Mouse (Mus musculus) embryonic facial prominence, embryonic 13.5 days (tissue): ENCODE measurements around the gene Marveld3. TPM values are rescaled to one million over a fixed set of nuclear protein-coding genes. Genes with fewer than 3 reads are reported as not detected.

Experiments used
- ATAC-seq: fragments of 200-750 bp; cut with Nextera tagmentation; 2 replicates; pipeline ENCODE4 v1.8.0; 2017; ENCODE audit warnings: low read depth; ENCODE audit not compliant: insufficient number of reproducible peaks, insufficient read depth, low FRiP score, low TSS enrichment
- H3K27ac ChIP-seq: fragments of 300-500 bp; sonication (generic); 2 replicates; pipeline ENCODE4 v1.5.1; 2015; ENCODE audit warnings: moderate library complexity, mild to moderate bottlenecking, inconsistent platforms
- H3K27me3 ChIP-seq: fragments of 300-500 bp; sonication (generic); 2 replicates; pipeline ENCODE4 v1.6.1; 2015; ENCODE audit warnings: mild to moderate bottlenecking, inconsistent platforms
- H3K36me3 ChIP-seq: fragments of 300-500 bp; sonication (generic); 2 replicates; pipeline ENCODE4 v1.6.1; 2015; ENCODE audit warnings: mild to moderate bottlenecking, inconsistent platforms
- H3K4me1 ChIP-seq: fragments of 300-500 bp; sonication (generic); 2 replicates; pipeline ENCODE4 v1.6.1; 2015; ENCODE audit warnings: inconsistent platforms
- H3K4me2 ChIP-seq: fragments of 300-500 bp; sonication (generic); 2 replicates; pipeline ENCODE4 v1.6.1; 2015; ENCODE audit warnings: moderate library complexity, mild to moderate bottlenecking, inconsistent platforms
- H3K4me3 ChIP-seq: fragments of 300-500 bp; sonication (generic); 2 replicates; pipeline ENCODE4 v1.5.1; 2015; ENCODE audit warnings: mild to moderate bottlenecking, inconsistent platforms
- H3K9ac ChIP-seq: fragments of 300-500 bp; sonication (generic); 2 replicates; pipeline ENCODE4 v1.6.1; 2015; ENCODE audit warnings: mild to moderate bottlenecking, inconsistent platforms
- H3K9me3 ChIP-seq: fragments of 300-500 bp; sonication (generic); 2 replicates; pipeline ENCODE4 v1.6.1; 2016; ENCODE audit warnings: inconsistent platforms
- WGBS: fragments of 180-500 bp; shearing (Covaris S2); methylation state at CpG from one replicate; pipeline ENCODE4 v1.1.7; 2015; ENCODE audit warnings: mixed read lengths; 5-methylcytosine and 5-hydroxymethylcytosine counted together
- polyA plus RNA-seq: library from polyadenylated mRNA; unstranded; fragments of >200 nt; fragmentation: Nextera tagmentation; extraction: Ambion mirVana; gene quantifications from 2 replicates; pipeline ENCODE4 v1.2.1, GENCODE M21; 2015

Marveld3 gene
- 2.9 and 4.1 TPM in 2 replicates for polyA plus RNA-seq

DNA sequence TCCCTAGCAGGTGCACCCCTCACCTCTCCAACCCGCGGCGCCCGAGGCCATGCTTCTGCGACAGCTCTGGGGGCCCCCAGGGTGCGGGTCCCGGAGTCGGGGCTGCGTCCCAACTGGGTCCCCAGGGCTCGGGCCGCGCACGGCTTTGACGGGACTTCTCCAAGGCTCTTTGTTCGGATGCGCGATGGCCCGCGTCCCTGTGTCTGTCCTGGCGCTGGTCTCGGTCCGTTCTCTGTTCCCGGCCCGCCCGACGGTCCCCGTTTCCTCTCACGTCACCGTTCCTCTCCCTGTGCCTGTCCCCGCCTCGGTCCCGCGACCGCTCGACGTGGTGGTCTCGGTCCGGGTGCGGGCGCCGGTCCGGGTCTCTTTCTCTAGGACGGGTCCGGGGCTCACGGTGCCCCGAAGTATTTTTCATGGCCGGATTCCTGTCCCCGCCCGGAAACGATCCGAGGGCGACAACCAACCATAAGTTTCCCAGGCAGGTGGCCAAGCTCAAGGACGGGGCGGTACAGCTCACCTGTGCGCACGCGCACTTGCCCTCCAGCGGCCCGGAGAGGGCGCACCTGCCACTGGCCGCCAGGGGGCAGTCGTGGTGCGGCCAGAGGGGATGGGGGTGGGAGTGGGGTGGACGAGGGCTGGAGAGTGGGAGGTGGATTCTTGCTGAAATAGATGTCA, at the start of gene Marveld3:
Gene Marveld3 (minus strand): TSS at position 511 of the 675 bp plus-strand sequence.
- WGBS, result 2% methylated on average over 64 of the region's 64 CpGs
- Histone ChIP-seq H3K4me3 (peak within 1 kb of the TSS; percentile 46), H3K4me2 (peak within 1 kb of the TSS; percentile 68), H3K27ac (no peak within 1 kb of the TSS), H3K4me1 (peaks cover 25% of the 10 kb centered on the region), H3K9me3 (no peaks in the 10 kb centered on the region), H3K9ac (peak within 1 kb of the TSS; percentile 51), H3K27me3 (peaks cover 50% of the 10 kb centered on the region), H3K36me3 (no peaks in the 10 kb centered on the region)
- ATAC-seq, result peak; percentile 52

DNA sequence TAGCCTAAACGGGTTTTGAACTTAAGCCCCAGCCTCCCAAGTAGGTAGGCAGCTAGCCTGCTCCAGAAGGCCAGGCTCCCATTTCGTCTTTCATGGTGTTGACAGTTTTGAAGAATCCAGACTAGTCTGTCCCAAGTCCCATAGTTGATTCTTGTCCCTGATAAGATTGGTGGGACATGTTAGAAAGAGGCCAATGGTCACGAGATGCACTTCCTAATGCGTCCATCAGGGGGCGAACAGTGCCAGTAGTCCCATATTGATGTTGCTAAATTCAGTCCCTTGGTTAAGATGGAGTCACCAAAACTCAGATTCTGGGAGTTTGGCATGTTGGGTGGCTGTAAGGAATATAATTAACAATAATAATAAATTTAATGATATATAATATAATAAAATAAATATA, 48.9 kb upstream of the Marveld3 start:
- Histone ChIP-seq H3K4me1 (no peaks in the 10 kb centered on the region), H3K27ac (no peak overlapping the region), H3K9ac (no peak overlapping the region), H3K9me3 (no peaks in the 10 kb centered on the region), H3K36me3 (no peaks in the 10 kb centered on the region), H3K4me2 (no peak overlapping the region), H3K4me3 (no peak overlapping the region), H3K27me3 (no peaks in the 10 kb centered on the region)
- WGBS, result 35% methylated on average over 5 of the region's 5 CpGs
- no peak for ATAC-seq

GRCm38 (mm10) chr8:110008995-110009446, 47.0 kb upstream of the Marveld3 start:
- WGBS, result 64% methylated on average over 8 of the region's 8 CpGs
- H3K4me2 ChIP-seq, result no peak overlapping the region
- no peak overlapping the region for H3K4me3 ChIP-seq
- no peak overlapping the region for H3K9ac ChIP-seq
- no peaks in the 10 kb centered on the region for H3K4me1 ChIP-seq
- no peaks in the 10 kb centered on the region for H3K27me3 ChIP-seq
- H3K9me3 ChIP-seq, result no peaks in the 10 kb centered on the region
- no peaks in the 10 kb centered on the region for H3K36me3 ChIP-seq
- no peak for ATAC-seq
- no peak overlapping the region for H3K27ac ChIP-seq

DNA sequence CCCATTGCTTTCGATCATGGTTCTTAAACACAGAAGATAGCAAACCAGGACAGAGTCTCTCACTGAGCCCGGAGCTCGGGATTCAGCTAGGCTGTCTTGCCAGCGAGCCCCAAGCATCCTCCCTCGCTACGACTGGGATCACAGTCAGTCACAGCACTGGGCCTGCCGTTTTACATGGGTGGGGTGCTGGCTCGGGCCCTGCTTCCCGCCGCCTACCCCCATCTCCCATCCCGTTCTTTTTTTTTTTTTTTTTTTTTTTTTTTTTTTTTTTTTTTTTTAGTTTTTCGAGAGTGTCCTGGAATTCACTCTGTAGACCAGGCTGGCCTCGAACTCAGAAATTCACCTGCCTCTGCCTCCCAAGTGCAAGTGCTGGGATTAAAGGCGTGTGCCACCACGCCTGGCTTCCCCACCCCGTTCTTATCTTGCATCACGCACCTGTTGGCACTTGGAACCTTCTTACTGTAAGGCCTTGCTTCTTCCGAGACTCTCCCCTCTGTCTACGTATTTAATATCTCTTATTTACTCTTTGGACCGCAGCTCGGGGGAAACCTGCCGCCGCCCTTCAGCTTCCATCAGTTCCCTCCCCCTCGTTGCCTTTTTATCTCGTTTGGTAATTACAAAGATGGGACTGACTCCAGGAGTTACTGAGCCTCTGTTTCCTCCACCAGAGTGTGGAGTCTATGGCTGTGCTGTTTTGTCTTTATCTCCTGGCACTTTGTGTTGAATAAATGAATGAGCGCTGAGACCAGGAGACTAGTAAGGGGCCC, 46.4 kb upstream of the Marveld3 start:
- Histone ChIP-seq H3K4me3 (no peak overlapping the region), H3K4me1 (no peaks in the 10 kb centered on the region), H3K27ac (no peak overlapping the region), H3K4me2 (no peak overlapping the region), H3K36me3 (no peaks in the 10 kb centered on the region), H3K27me3 (no peaks in the 10 kb centered on the region), H3K9me3 (no peaks in the 10 kb centered on the region), H3K9ac (no peak overlapping the region)
- no peak for ATAC-seq
- 87% methylated on average over 26 of the region's 26 CpGs for WGBS

DNA sequence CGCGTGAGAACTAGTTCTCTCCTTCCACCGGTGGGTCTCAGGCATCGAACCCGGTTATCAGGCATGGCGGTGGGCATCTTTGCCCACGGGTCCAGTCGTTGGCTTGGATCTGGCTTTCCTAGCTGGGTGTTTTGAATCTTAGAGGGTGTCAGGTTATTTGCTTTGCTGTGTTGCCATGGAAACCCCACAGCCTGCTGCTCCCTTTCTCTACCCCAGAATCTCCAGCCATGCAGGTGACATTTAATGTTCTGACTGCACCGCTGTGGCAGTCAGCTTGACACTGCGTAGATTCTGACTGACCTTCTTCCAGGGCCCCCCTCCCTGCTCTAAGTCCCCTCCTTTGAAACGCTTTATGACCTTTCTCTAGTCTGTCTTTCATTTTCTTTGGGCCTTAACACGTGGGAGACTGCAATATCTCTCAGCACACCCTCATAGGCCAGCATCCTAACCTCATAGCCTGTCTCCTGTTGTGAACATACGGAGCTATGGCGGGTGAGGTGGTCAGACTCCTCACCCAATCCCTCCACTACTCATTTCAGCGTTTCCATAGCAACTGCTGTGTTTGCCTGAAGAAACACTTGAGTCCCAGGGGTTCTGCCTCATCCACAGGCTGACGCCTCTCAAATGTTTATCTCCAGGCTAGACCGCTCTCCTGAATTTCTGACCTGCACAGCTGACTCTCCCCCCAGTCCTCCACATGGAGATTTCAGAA, 44.5 kb upstream of the Marveld3 start:
- no peaks in the 10 kb centered on the region for H3K4me1 ChIP-seq
- no peak overlapping the region for H3K4me3 ChIP-seq
- no peak for ATAC-seq
- no peak overlapping the region for H3K27ac ChIP-seq
- no peaks in the 10 kb centered on the region for H3K27me3 ChIP-seq
- 70% methylated on average over 17 of the region's 17 CpGs for WGBS
- no peaks in the 10 kb centered on the region for H3K36me3 ChIP-seq
- no peaks in the 10 kb centered on the region for H3K9me3 ChIP-seq
- no peak overlapping the region for H3K4me2 ChIP-seq
- no peak overlapping the region for H3K9ac ChIP-seq

GRCm38 (mm10) chr8:110004300-110004699, 42.3 kb upstream of the Marveld3 start:
- H3K27me3 ChIP-seq, result no peaks in the 10 kb centered on the region
- no peaks in the 10 kb centered on the region for H3K4me1 ChIP-seq
- no peaks in the 10 kb centered on the region for H3K36me3 ChIP-seq
- 74% methylated on average over 5 of the region's 5 CpGs for WGBS
- no peak for ATAC-seq
- no peaks in the 10 kb centered on the region for H3K9me3 ChIP-seq
- H3K27ac ChIP-seq, result no peak overlapping the region
- H3K9ac ChIP-seq, result no peak overlapping the region
- H3K4me3 ChIP-seq, result no peak overlapping the region
- H3K4me2 ChIP-seq, result no peak overlapping the region

- no peaks in the 10 kb centered on the region for H3K4me1 ChIP-seq
- no peaks in the 10 kb centered on the region for H3K9me3 ChIP-seq
- ATAC-seq, result no peak
- H3K9ac ChIP-seq, result no peak overlapping the region
- H3K4me3 ChIP-seq, result no peak overlapping the region
- no peak overlapping the region for H3K4me2 ChIP-seq
- H3K36me3 ChIP-seq, result no peaks in the 10 kb centered on the region
- 29% methylated on average over 9 of the region's 9 CpGs for WGBS
- no peaks in the 10 kb centered on the region for H3K27me3 ChIP-seq
- H3K27ac ChIP-seq, result no peak overlapping the region
These were observed 41.0 kb upstream of the Marveld3 start for GRCm38 (mm10) chr8:110002953-110003352.

- Histone ChIP-seq H3K27ac (no peak overlapping the region), H3K4me1 (no peaks in the 10 kb centered on the region), H3K36me3 (no peaks in the 10 kb centered on the region), H3K4me2 (no peak overlapping the region), H3K27me3 (no peaks in the 10 kb centered on the region), H3K4me3 (no peak overlapping the region), H3K9me3 (no peaks in the 10 kb centered on the region), H3K9ac (no peak overlapping the region)
- no peak for ATAC-seq
- 83% methylated on average over 10 of the region's 10 CpGs for WGBS
These were observed 38.0 kb upstream of the Marveld3 start for GRCm38 (mm10) chr8:109999974-110000373.

DNA sequence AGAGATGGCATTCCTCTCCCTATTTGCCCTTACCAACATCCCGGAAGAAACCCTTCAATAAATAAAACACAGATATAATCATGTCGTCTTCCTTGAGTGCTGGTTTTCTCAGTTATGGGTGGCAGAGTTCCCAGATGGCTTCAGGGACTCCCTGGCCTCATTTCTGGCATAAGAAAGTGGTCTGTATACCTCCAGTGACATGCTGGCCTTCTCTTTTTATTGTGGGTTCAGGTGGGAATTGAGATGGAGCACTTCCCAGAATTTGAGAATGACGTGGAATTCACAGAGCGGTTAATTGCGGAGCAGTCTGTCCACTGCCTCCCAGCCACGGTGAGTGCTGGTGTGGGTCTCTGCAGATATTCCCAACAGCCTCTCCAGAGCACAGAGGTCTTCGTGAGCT, 36.1 kb upstream of the Marveld3 start:
- no peak overlapping the region for H3K9ac ChIP-seq
- H3K36me3 ChIP-seq, result no peaks in the 10 kb centered on the region
- no peaks in the 10 kb centered on the region for H3K27me3 ChIP-seq
- whole genome bisulfite sequencing, result 76% methylated on average over 7 of the region's 7 CpGs
- ATAC-seq, result no peak
- H3K4me1 ChIP-seq, result no peaks in the 10 kb centered on the region
- H3K4me2 ChIP-seq, result no peak overlapping the region
- no peaks in the 10 kb centered on the region for H3K9me3 ChIP-seq
- no peak overlapping the region for H3K4me3 ChIP-seq
- H3K27ac ChIP-seq, result no peak overlapping the region

- WGBS, result 90% methylated on average over 9 of the region's 9 CpGs
- no peaks in the 10 kb centered on the region for H3K27me3 ChIP-seq
- H3K4me3 ChIP-seq, result no peak overlapping the region
- no peaks in the 10 kb centered on the region for H3K4me1 ChIP-seq
- H3K27ac ChIP-seq, result no peak overlapping the region
- no peaks in the 10 kb centered on the region for H3K36me3 ChIP-seq
- H3K9ac ChIP-seq, result no peak overlapping the region
- ATAC-seq, result no peak
- H3K9me3 ChIP-seq, result no peaks in the 10 kb centered on the region
- H3K4me2 ChIP-seq, result no peak overlapping the region
These were observed 35.4 kb upstream of the Marveld3 start for GRCm38 (mm10) chr8:109997381-109997780.

DNA sequence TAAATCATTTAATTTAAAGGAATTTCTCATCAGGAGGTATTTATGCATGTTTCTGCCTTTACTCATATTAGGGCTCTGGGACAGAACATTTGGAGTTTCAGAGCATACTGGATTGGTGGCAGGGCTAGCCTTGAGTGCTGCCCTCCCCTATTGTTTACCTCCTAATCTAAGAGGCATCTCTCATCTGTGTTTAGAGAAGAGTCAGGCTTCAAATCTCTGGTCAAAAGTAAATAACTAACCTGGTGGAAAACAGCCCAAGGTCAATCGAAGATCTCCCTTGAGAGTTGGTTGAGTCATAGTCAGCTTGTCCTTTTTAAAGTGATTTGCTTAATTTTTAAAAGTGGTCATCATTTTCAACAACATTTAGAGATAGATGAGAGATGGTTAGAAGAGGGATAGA, 30.9 kb upstream of the Marveld3 start:
- H3K36me3 ChIP-seq, result no peaks in the 10 kb centered on the region
- no peak overlapping the region for H3K9ac ChIP-seq
- no peak overlapping the region for H3K27ac ChIP-seq
- no peak overlapping the region for H3K4me2 ChIP-seq
- WGBS, result 72% methylated on average over 1 of the region's 1 CpGs
- H3K27me3 ChIP-seq, result no peaks in the 10 kb centered on the region
- H3K4me1 ChIP-seq, result no peaks in the 10 kb centered on the region
- no peaks in the 10 kb centered on the region for H3K9me3 ChIP-seq
- no peak overlapping the region for H3K4me3 ChIP-seq
- ATAC-seq, result no peak
